Mouse (Mus musculus) embryonic facial prominence, embryonic 14.5 days (tissue): ENCODE results near the gene Ckap4. TPM values are rescaled to one million over a fixed set of nuclear protein-coding genes. Genes with fewer than 3 reads are reported as not detected.
"Not testable (repeated sequence)": the region's sequence is repeated elsewhere in the genome, so short reads cannot be mapped to it uniquely, and the experiment has no call there.

Experiments
- ATAC-seq: fragments of 200-750 bp; cut with Nextera tagmentation; 2 replicates; pipeline ENCODE4 v1.8.0; 2017; ENCODE audit warnings: low read depth, moderate number of reproducible peaks, moderate TSS enrichment
- DNase-seq: peaks from one replicate; pipeline ENCODE4 v3.0.0-alpha.2; 2015; ENCODE audit warnings: low spot score
- H3K27ac ChIP-seq: fragments of 300-500 bp; sonication (generic); replicated peaks from 2 replicates; pipeline ENCODE4 v1.5.1; 2014; ENCODE audit warnings: low read depth, mild to moderate bottlenecking, low read length, moderate library complexity
- H3K27me3 ChIP-seq: fragments of 300-500 bp; sonication (generic); replicated peaks from 2 replicates; pipeline ENCODE4 v1.6.1; 2014; ENCODE audit warnings: low read length; ENCODE audit not compliant: control insufficient read depth, insufficient read depth
- H3K36me3 ChIP-seq: fragments of 300-500 bp; sonication (generic); 2 replicates; pipeline ENCODE4 v1.6.1; 2014; ENCODE audit warnings: low read length, mixed read lengths; ENCODE audit not compliant: control insufficient read depth, insufficient read depth
- H3K4me1 ChIP-seq: fragments of 300-500 bp; sonication (generic); 2 replicates; pipeline ENCODE4 v1.6.1; 2014; ENCODE audit warnings: antibody characterized with exemption, low read length; ENCODE audit not compliant: control insufficient read depth, insufficient read depth
- H3K4me2 ChIP-seq: fragments of 300-500 bp; sonication (generic); 2 replicates; pipeline ENCODE4 v1.6.1; 2014; ENCODE audit warnings: low read depth, mild to moderate bottlenecking, low read length, moderate library complexity, mixed read lengths
- H3K4me3 ChIP-seq: fragments of 300-500 bp; sonication (generic); 2 replicates; pipeline ENCODE4 v1.5.1; 2014; ENCODE audit warnings: low read depth, mild to moderate bottlenecking, low read length
- H3K9ac ChIP-seq: fragments of 300-500 bp; sonication (generic); 2 replicates; pipeline ENCODE4 v1.6.1; 2014; ENCODE audit warnings: low read depth, mild to moderate bottlenecking, low read length, moderate library complexity, mixed read lengths
- H3K9me3 ChIP-seq: fragments of 300-500 bp; sonication (generic); 2 replicates; pipeline ENCODE4 v1.6.1; 2016; ENCODE audit warnings: low read length; ENCODE audit not compliant: control insufficient read depth
- WGBS: fragments of 180-500 bp; shearing (Covaris S2); extraction: QIAGEN DNeasy Blood & Tissue Kit; methylation state at CpG from one replicate; pipeline ENCODE4 v1.1.7; 2014; 5-methylcytosine and 5-hydroxymethylcytosine counted together
- polyA plus RNA-seq: library from polyadenylated mRNA; unstranded; fragments of >200 nt; fragmentation: Nextera tagmentation; extraction: Ambion mirVana; gene quantifications from 2 replicates; pipeline ENCODE4 v1.2.1, GENCODE M21; 2014

The Ckap4 gene
- polyA plus RNA-seq, 1 experiment from 2014 or later: 203 TPM

DNA sequence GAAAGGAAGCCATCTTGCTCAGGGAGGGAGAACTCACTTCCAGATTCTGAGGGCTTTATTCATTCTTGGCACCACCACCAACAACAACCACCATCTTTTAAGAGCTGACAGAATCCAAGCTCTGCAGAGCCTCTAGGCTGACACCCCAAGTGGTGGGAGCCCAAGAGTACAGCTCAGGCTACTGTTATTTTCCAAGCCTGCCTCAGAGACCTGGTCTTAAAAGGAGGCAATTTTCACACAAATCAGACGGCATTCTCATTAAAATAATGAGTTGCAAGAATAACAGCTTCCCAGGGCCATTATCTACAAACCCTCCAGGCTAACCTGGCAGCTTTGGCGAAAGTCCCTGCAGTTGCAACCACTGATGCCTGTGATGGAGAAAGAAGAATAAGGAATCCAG is 37.1 kb downstream of the Ckap4 start:
- Histone ChIP-seq H3K36me3 (no peaks in the 10 kb centered on the region), H3K27me3 (no peaks in the 10 kb centered on the region), H3K4me3 (no peak overlapping the region), H3K27ac (no peak overlapping the region), H3K4me2 (no peak overlapping the region), H3K9ac (no peak overlapping the region), H3K9me3 (no peaks in the 10 kb centered on the region), H3K4me1 (no peaks in the 10 kb centered on the region)
- no peak for ATAC-seq
- WGBS: 43% methylated on average over 2 of the region's 2 CpGs
- DNase-seq: no peak

GRCm38 (mm10) chr10:84494432-84494831 is 39.4 kb downstream of the Ckap4 start:
- no peak for ATAC-seq
- H3K4me1 ChIP-seq: no peaks in the 10 kb centered on the region
- DNase-seq: no peak
- no peaks in the 10 kb centered on the region for H3K27me3 ChIP-seq
- WGBS: 84% methylated on average over 7 of the region's 7 CpGs
- no peaks in the 10 kb centered on the region for H3K36me3 ChIP-seq
- no peak overlapping the region for H3K27ac ChIP-seq
- no peaks in the 10 kb centered on the region for H3K9me3 ChIP-seq
- no peak overlapping the region for H3K9ac ChIP-seq
- H3K4me2 ChIP-seq: no peak overlapping the region
- no peak overlapping the region for H3K4me3 ChIP-seq

DNA sequence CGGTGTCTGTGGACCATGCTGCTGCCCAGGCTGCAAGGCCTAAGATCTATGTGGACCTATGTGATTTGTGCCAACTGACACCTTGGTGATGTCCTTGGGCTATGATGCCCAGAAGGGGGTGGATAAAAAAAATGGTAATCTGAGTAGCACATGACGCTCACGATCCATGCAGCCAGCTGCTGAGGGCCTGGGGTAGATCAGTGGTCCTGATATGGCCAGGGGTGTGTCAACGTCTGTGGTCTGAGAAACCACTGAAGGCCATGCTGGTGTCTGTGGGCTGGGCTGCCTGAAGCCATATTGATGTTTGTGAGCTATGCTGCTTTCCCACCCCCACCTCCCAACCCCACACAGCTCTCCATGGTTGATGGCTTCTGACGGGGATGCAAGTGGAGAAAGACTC is 43.7 kb downstream of the Ckap4 start:
- Histone ChIP-seq H3K4me2 (no peak overlapping the region), H3K4me1 (no peaks in the 10 kb centered on the region), H3K9ac (no peak overlapping the region), H3K4me3 (no peak overlapping the region), H3K27ac (no peak overlapping the region), H3K27me3 (no peaks in the 10 kb centered on the region), H3K36me3 (no peaks in the 10 kb centered on the region), H3K9me3 (no peaks in the 10 kb centered on the region)
- 74% methylated on average over 5 of the region's 5 CpGs for WGBS
- DNase-seq (no peak), ATAC-seq (no peak)

DNA sequence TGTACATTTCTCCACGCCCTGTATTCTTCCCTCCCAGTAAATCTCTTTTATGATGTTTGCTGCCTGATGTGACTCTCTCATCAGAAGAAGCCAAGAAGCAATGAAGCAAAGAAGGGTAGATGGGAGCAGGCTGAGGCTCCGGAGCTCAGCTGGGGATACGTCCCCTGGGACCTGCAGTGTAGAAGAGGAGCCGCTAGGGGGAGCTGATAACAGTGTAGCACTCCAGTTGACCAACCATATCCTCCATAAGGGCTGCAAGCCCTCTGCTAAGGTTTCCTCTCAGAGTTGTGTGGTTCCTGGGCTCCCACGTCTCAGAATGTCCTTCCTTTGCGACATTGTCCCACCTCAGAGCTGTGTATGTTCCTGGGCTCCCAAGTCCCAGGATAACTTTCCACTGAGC is 45.5 kb downstream of the Ckap4 start:
- Histone ChIP-seq H3K4me2 (no peak overlapping the region), H3K9me3 (no peaks in the 10 kb centered on the region), H3K9ac (no peak overlapping the region), H3K27ac (no peak overlapping the region), H3K4me1 (no peaks in the 10 kb centered on the region), H3K27me3 (no peaks in the 10 kb centered on the region), H3K4me3 (no peak overlapping the region), H3K36me3 (no peaks in the 10 kb centered on the region)
- DNase-seq (peak; percentile 43), ATAC-seq (no peak)
- WGBS: 46% methylated on average over 6 of the region's 6 CpGs

- H3K4me2 ChIP-seq: no peak overlapping the region
- 0% methylated on average over 1 of the region's 1 CpGs for WGBS
These were observed 49.2 kb downstream of the Ckap4 start for GRCm38 (mm10) chr10:84484661-84485060.

DNA sequence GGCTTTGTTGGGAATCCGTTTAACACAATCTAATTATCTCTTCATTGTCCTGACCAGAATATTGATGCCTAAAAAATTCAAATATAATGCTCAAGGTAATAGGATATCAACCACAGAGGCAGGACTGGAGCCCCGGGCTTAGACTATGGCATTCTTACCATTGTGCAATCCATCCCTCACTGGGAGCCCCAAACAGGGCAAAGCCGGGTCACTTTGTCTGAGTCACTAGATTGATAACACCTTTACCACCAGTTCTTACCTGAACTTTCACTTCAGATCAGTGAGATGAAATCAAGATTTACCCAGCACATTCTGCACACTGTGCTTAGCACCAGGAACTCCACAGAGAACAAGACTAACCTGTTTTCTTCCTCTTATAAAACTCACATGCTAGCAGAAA is 50.3 kb downstream of the Ckap4 start:
- Histone ChIP-seq H3K4me2 (no peak overlapping the region), H3K36me3 (no peaks in the 10 kb centered on the region), H3K4me3 (no peak overlapping the region), H3K9me3 (no peaks in the 10 kb centered on the region), H3K27ac (no peak overlapping the region), H3K9ac (no peak overlapping the region), H3K27me3 (no peaks in the 10 kb centered on the region), H3K4me1 (0 out of 2 replicates have a peak, but pooled peaks cover 15% of the 10 kb centered on the region)
- WGBS: 67% methylated on average over 3 of the region's 3 CpGs
- ATAC-seq: no peak; the same call in 1 of the 2 replicates
- peak; percentile 46 for DNase-seq

More at GRCm38 (mm10) chr10:84484661-84485060, 49.2 kb downstream of the Ckap4 start:
- DNase-seq (peak; percentile 61), ATAC-seq (no peak)
- H3K4me3 ChIP-seq: no peak overlapping the region
- H3K36me3 ChIP-seq: no peaks in the 10 kb centered on the region
- 0 out of 2 replicates have a peak, but pooled peaks cover 15% of the 10 kb centered on the region for H3K4me1 ChIP-seq
- H3K27me3 ChIP-seq: no peaks in the 10 kb centered on the region
- no peak overlapping the region for H3K9ac ChIP-seq
- no peaks in the 10 kb centered on the region for H3K9me3 ChIP-seq
- no peak overlapping the region for H3K27ac ChIP-seq

DNA sequence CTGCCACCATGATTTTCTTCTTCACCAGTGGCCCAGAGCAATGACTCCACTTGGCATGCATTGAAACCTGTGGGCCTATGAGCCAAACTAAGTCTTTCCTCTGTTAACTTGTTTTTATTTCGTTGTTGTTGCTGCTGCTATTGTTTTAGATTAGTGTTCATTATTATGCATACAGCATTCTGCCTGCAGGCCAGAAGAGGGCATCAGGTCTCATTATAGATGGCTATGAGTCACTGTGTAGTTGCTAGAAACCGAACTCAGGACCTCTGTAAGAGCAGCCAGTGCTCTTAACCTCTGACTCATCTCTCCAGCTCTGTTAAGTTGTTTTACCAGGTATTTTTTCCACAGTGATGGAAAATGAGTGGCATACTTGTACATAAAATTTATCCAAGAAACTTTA is 50.8 kb downstream of the Ckap4 start:
- WGBS: 84% methylated on average over 2 of the region's 2 CpGs
- Histone ChIP-seq H3K4me3 (no peak overlapping the region), H3K4me1 (0 out of 2 replicates have a peak, but pooled peaks cover 15% of the 10 kb centered on the region), H3K36me3 (no peaks in the 10 kb centered on the region), H3K27me3 (no peaks in the 10 kb centered on the region), H3K4me2 (no peak overlapping the region), H3K9me3 (no peaks in the 10 kb centered on the region), H3K27ac (no peak overlapping the region), H3K9ac (no peak overlapping the region)
- DNase-seq (no peak), ATAC-seq (no peak)

- H3K27me3 ChIP-seq, H3K27ac ChIP-seq, H3K36me3 ChIP-seq, H3K9ac ChIP-seq, DNase-seq, H3K4me2 ChIP-seq, ATAC-seq, H3K9me3 ChIP-seq, H3K4me3 ChIP-seq: not testable (repeated sequence)
- 0 out of 2 replicates have a peak, but pooled peaks cover 15% of the 10 kb centered on the region for H3K4me1 ChIP-seq
- WGBS: 91% methylated on average over 15 of the region's 15 CpGs
These were observed 51.4 kb downstream of the Ckap4 start for GRCm38 (mm10) chr10:84482418-84482817.

DNA sequence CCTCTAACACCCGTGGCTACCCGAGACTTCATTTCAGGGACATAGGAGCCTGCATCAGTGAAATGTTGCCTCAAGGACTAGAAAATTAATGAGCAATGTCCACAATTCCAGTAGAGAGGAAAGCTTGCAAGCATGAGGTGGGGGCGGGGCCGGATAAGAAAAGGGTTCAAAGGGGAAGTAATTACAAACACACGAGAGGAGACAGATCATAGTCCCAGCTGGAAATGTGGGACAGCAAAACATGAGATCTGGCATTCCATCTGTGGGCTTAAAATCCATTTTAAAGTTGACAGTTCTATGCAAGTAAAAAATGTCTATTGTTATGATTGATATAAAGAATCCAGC is 52.6 kb downstream of the Ckap4 start:
- no peaks in the 10 kb centered on the region for H3K9me3 ChIP-seq

More for the DNA sequence above, 52.6 kb downstream of the Ckap4 start:
- H3K4me2 ChIP-seq: no peak overlapping the region
- 0 out of 2 replicates have a peak, but pooled peaks cover 15% of the 10 kb centered on the region for H3K4me1 ChIP-seq
- no peak overlapping the region for H3K4me3 ChIP-seq
- H3K27me3 ChIP-seq: no peaks in the 10 kb centered on the region
- ATAC-seq (no peak), DNase-seq (no peak)
- 38% methylated on average over 5 of the region's 5 CpGs for WGBS
- H3K36me3 ChIP-seq: no peaks in the 10 kb centered on the region
- no peak overlapping the region; the same call in 1 of the 2 replicates for H3K27ac ChIP-seq
- H3K9ac ChIP-seq: no peak overlapping the region
